Mouse (Mus musculus) lung, embryonic 15.5 days (tissue): ENCODE data around the gene Smim6. TPM values are rescaled to one million over a fixed set of nuclear protein-coding genes. Genes with fewer than 3 reads are reported as not detected.

Source experiments
- ATAC-seq: fragments of 200-750 bp; cut with Nextera tagmentation; 2 replicates; pipeline ENCODE4 v1.8.0; 2017; ENCODE audit warnings: moderate number of reproducible peaks, borderline replicate concordance; ENCODE audit not compliant: low FRiP score, low TSS enrichment; ENCODE audit errors: extremely low read depth
- H3K27ac ChIP-seq: fragments of 300-500 bp; sonication (generic); 2 replicates; pipeline ENCODE4 v1.5.1; 2015; ENCODE audit warnings: moderate library complexity, mild to moderate bottlenecking, inconsistent platforms
- H3K27me3 ChIP-seq: fragments of 300-500 bp; sonication (generic); 2 replicates; pipeline ENCODE4 v1.6.1; 2015; ENCODE audit warnings: inconsistent platforms
- H3K36me3 ChIP-seq: fragments of 300-500 bp; sonication (generic); 2 replicates; pipeline ENCODE4 v1.6.1; 2015; ENCODE audit warnings: inconsistent platforms
- H3K4me1 ChIP-seq: fragments of 300-500 bp; sonication (generic); 2 replicates; pipeline ENCODE4 v1.6.1; 2015; ENCODE audit warnings: inconsistent platforms
- H3K4me2 ChIP-seq: fragments of 300-500 bp; sonication (generic); 2 replicates; pipeline ENCODE4 v1.6.1; 2015; ENCODE audit warnings: inconsistent platforms, mild to moderate bottlenecking, moderate library complexity
- H3K4me3 ChIP-seq: fragments of 300-500 bp; sonication (generic); 2 replicates; pipeline ENCODE4 v1.5.1; 2015; ENCODE audit warnings: mild to moderate bottlenecking, inconsistent platforms
- H3K9ac ChIP-seq: fragments of 300-500 bp; sonication (generic); 2 replicates; pipeline ENCODE4 v1.6.1; 2015; ENCODE audit warnings: inconsistent platforms
- H3K9me3 ChIP-seq: fragments of 300-500 bp; sonication (generic); 2 replicates; pipeline ENCODE4 v1.6.1; 2016; ENCODE audit warnings: inconsistent platforms
- WGBS: fragments of 180-500 bp; shearing (Covaris S2); methylation state at CpG from one replicate; pipeline ENCODE4 v1.1.7; 2015; 5-methylcytosine and 5-hydroxymethylcytosine counted together
- polyA plus RNA-seq: library from polyadenylated mRNA; unstranded; fragments of >200 nt; fragmentation: Nextera tagmentation; extraction: Ambion mirVana; gene quantifications from 2 replicates; pipeline ENCODE4 v1.2.1, GENCODE M21; 2015

Smim6 gene
- polyA plus RNA-seq, 1 experiment from 2014 or later, result 25.5 TPM

- Histone ChIP-seq H3K36me3 (no peaks in the 10 kb centered on the region), H3K27ac (no peak overlapping the region), H3K4me3 (no peak overlapping the region), H3K9ac (no peak overlapping the region), H3K9me3 (no peaks in the 10 kb centered on the region), H3K4me2 (no peak overlapping the region), H3K27me3 (peaks cover 13% of the 10 kb centered on the region; the same call in 1 of the 2 replicates), H3K4me1 (no peaks in the 10 kb centered on the region)
- 84% methylated on average over 11 of the region's 11 CpGs for WGBS
- ATAC-seq, result no peak
These were observed 25.4 kb upstream of the Smim6 start for GRCm38 (mm10) chr11:115886446-115886845.

- no peaks in the 10 kb centered on the region for H3K36me3 ChIP-seq
- no peaks in the 10 kb centered on the region for H3K4me1 ChIP-seq
- WGBS, result 86% methylated on average over 5 of the region's 5 CpGs
- no peak overlapping the region for H3K4me2 ChIP-seq
- ATAC-seq, result no peak
- peaks cover 8% of the 10 kb centered on the region; the same call in 1 of the 2 replicates for H3K27me3 ChIP-seq
- H3K9ac ChIP-seq, result no peak overlapping the region
- H3K27ac ChIP-seq, result no peak overlapping the region
- H3K4me3 ChIP-seq, result no peak overlapping the region
- no peaks in the 10 kb centered on the region for H3K9me3 ChIP-seq
These were observed 23.8 kb upstream of the Smim6 start for GRCm38 (mm10) chr11:115888020-115888419.

- Histone ChIP-seq H3K4me1 (no peaks in the 10 kb centered on the region), H3K9me3 (no peaks in the 10 kb centered on the region), H3K9ac (no peak overlapping the region), H3K4me3 (no peak overlapping the region), H3K36me3 (no peaks in the 10 kb centered on the region), H3K27ac (no peak overlapping the region; the same call in 1 of the 2 replicates), H3K27me3 (peaks cover 2% of the 10 kb centered on the region; the same call in 1 of the 2 replicates), H3K4me2 (no peak overlapping the region)
- WGBS, result 45% methylated on average over 6 of the region's 6 CpGs
- ATAC-seq, result no peak
These were observed 22.7 kb upstream of the Smim6 start for GRCm38 (mm10) chr11:115889159-115889558.

GRCm38 (mm10) chr11:115892213-115892612 lies 19.6 kb upstream of the Smim6 start:
- 63% methylated on average over 6 of the region's 6 CpGs for WGBS
- H3K27me3 ChIP-seq, result no peaks in the 10 kb centered on the region
- H3K27ac ChIP-seq, result no peak overlapping the region
- no peak for ATAC-seq
- H3K36me3 ChIP-seq, result peaks cover 8% of the 10 kb centered on the region; the same call in 1 of the 2 replicates
- H3K4me1 ChIP-seq, result no peaks in the 10 kb centered on the region
- H3K9ac ChIP-seq, result no peak overlapping the region
- H3K9me3 ChIP-seq, result no peaks in the 10 kb centered on the region
- no peak overlapping the region for H3K4me3 ChIP-seq
- no peak overlapping the region for H3K4me2 ChIP-seq

- H3K9ac ChIP-seq, result no peak overlapping the region
- H3K9me3 ChIP-seq, result no peaks in the 10 kb centered on the region
- no peak overlapping the region for H3K27ac ChIP-seq
- no peak for ATAC-seq
- WGBS, result 91% methylated on average over 9 of the region's 9 CpGs
- no peaks in the 10 kb centered on the region for H3K27me3 ChIP-seq
- H3K4me3 ChIP-seq, result no peak overlapping the region
- H3K4me2 ChIP-seq, result no peak overlapping the region
- H3K36me3 ChIP-seq, result peaks cover 8% of the 10 kb centered on the region; the same call in 1 of the 2 replicates
- no peaks in the 10 kb centered on the region for H3K4me1 ChIP-seq
These were observed 18.7 kb upstream of the Smim6 start for GRCm38 (mm10) chr11:115893071-115893470.

- Histone ChIP-seq H3K4me3 (no peak overlapping the region), H3K4me1 (peaks cover 13% of the 10 kb centered on the region), H3K27ac (no peak overlapping the region), H3K9me3 (no peaks in the 10 kb centered on the region), H3K9ac (no peak overlapping the region), H3K36me3 (peaks cover 8% of the 10 kb centered on the region; the same call in 1 of the 2 replicates), H3K27me3 (no peaks in the 10 kb centered on the region), H3K4me2 (no peak overlapping the region)
- no peak for ATAC-seq
- 62% methylated on average over 14 of the region's 14 CpGs for WGBS
These were observed 16.9 kb upstream of the Smim6 start for GRCm38 (mm10) chr11:115894755-115895520.

- H3K9me3 ChIP-seq, result no peaks in the 10 kb centered on the region
- H3K36me3 ChIP-seq, result peaks cover 8% of the 10 kb centered on the region; the same call in 1 of the 2 replicates
- WGBS, result 68% methylated on average over 7 of the region's 7 CpGs
- no peak for ATAC-seq
- peaks cover 47% of the 10 kb centered on the region for H3K4me1 ChIP-seq
- H3K27me3 ChIP-seq, result no peaks in the 10 kb centered on the region
- no peak overlapping the region for H3K9ac ChIP-seq
- no peak overlapping the region for H3K4me2 ChIP-seq
- no peak overlapping the region for H3K4me3 ChIP-seq
- no peak overlapping the region for H3K27ac ChIP-seq
These were observed 13.4 kb upstream of the Smim6 start for GRCm38 (mm10) chr11:115898446-115898845.

- H3K27me3 ChIP-seq, result no peaks in the 10 kb centered on the region
- peaks cover 51% of the 10 kb centered on the region for H3K4me1 ChIP-seq
- no peak for ATAC-seq
- H3K9me3 ChIP-seq, result no peaks in the 10 kb centered on the region
- H3K4me3 ChIP-seq, result no peak overlapping the region
- H3K27ac ChIP-seq, result no peak overlapping the region
- no peak overlapping the region for H3K4me2 ChIP-seq
- WGBS, result 18% methylated on average over 4 of the region's 4 CpGs
- H3K36me3 ChIP-seq, result peaks cover 8% of the 10 kb centered on the region; the same call in 1 of the 2 replicates
- H3K9ac ChIP-seq, result no peak overlapping the region
These were observed 12.9 kb upstream of the Smim6 start for GRCm38 (mm10) chr11:115898886-115899285.

GRCm38 (mm10) chr11:115899486-115900266 lies 12.1 kb upstream of the Smim6 start, which contains the start of gene Smim5:
TSS of gene Smim5 (plus strand) at chr11:115899966.
- Histone ChIP-seq H3K4me3 (no peak within 1 kb of the TSS), H3K27ac (peak within 1 kb of the TSS; percentile 73), H3K9me3 (no peaks in the 10 kb centered on the region), H3K9ac (no peak within 1 kb of the TSS), H3K4me2 (peak within 1 kb of the TSS; percentile 25), H3K27me3 (no peaks in the 10 kb centered on the region), H3K4me1 (peaks cover 59% of the 10 kb centered on the region), H3K36me3 (peaks cover 8% of the 10 kb centered on the region; the same call in 1 of the 2 replicates)
- 26% methylated on average over 16 of the region's 16 CpGs for WGBS
- peak; percentile 68 for ATAC-seq

GRCm38 (mm10) chr11:115900561-115901337 lies 11.1 kb upstream of the Smim6 start:
- Histone ChIP-seq H3K4me1 (peaks cover 70% of the 10 kb centered on the region), H3K4me3 (no peak overlapping the region), H3K36me3 (0 out of 2 replicates have a peak, but pooled peaks cover under 1% of the 10 kb centered on the region), H3K9me3 (no peaks in the 10 kb centered on the region), H3K4me2 (peak overlapping the region; percentile 25; the same call in 1 of the 2 replicates), H3K9ac (no peak overlapping the region), H3K27ac (0 out of 2 replicates have a peak overlapping the region, but pooled peaks have one; percentile 70), H3K27me3 (no peaks in the 10 kb centered on the region)
- 68% methylated on average over 8 of the region's 8 CpGs for WGBS
- ATAC-seq, result no peak
